Mouse (Mus musculus): Measurements from ENCODE around the gene Vmn1r55. TPM values are rescaled to one million over a fixed set of nuclear protein-coding genes. Genes with fewer than 3 reads are reported as not detected.

Vmn1r55 gene
- polyA plus RNA-seq, 1 experiment from 2014 or later = not detected

DNA sequence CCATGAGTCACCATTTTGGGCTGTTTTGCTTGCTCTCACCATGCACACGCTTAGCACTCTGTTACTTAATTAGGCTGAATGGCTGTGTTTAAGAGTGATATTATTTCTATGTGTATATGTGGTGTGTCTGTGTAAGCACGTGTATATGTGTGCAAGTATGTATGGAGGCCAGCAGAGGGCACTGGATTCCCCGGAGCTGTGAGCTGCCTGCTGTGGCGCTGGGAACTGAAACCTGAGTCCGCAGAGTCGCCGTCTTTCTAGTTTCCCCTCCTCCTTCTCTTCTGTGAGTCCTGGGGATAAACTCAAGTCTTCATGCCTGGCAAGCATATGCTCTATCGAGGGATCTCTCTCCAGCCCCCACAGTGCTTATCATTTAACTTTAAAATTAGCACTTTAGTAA, 40.2 kb downstream of the Vmn1r55 start:
- Histone ChIP-seq H3K36me3 (ENCODE audit: insufficient read depth, low read length) (no peaks in the 10 kb centered on the region), H3K27ac (ENCODE audit: low read length) (no peak overlapping the region), H3K9me3 (ENCODE audit: low read length) (no peaks in the 10 kb centered on the region), H3K4me1 (ENCODE audit: insufficient read depth, low read depth, low read length) (no peaks in the 10 kb centered on the region; the same call in 1 of the 2 replicates), H3K4me3 (ENCODE audit: low read depth, low read length) (no peak overlapping the region), H3K9ac (replicated peaks; ENCODE audit: low read depth) (no peak overlapping the region), H3K27me3 (replicated peaks; ENCODE audit: insufficient read depth, low read length) (no peaks in the 10 kb centered on the region), H3K4me2 (replicated peaks; ENCODE audit: low read depth, low read length) (no peak overlapping the region)
- TF ChIP-seq CTCF (IDR thresholded peaks at IDR 0.05) (no peak), EP300 (IDR thresholded peaks at IDR 0.05) (no peak)
- DNase-seq (ENCODE audit: low spot score) (no peak), ATAC-seq (no peak)
- 82% methylated on average over 8 of the region's 8 CpGs for WGBS

DNA sequence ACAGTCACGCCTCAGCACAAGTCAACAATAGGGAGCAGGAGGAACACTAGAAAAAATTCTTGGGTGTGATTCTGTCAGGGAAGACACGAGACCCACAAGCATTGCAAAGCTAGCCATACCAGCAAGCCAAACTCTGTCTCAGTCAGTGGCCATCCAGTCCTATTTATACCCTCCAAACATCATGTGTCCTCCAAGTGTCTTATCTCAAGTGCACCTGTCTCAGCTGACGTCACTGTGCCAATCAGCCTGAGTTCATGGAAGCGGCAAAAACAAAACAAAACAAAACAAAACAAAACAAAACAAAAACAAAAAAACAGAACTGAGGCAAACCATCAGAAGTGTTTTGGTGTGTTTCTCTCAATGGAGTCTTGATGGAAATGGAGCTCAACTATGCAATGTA, 41.2 kb downstream of the Vmn1r55 start:
- H3K27ac ChIP-seq (ENCODE audit: low read length) = no peak overlapping the region
- 67% methylated on average over 4 of the region's 4 CpGs for WGBS
- H3K27me3 ChIP-seq (replicated peaks; ENCODE audit: insufficient read depth, low read length) = no peaks in the 10 kb centered on the region
- H3K4me3 ChIP-seq (ENCODE audit: low read depth, low read length) = no peak overlapping the region
- ATAC-seq = no peak
- TF ChIP-seq CTCF (IDR thresholded peaks at IDR 0.05) (no peak), EP300 (IDR thresholded peaks at IDR 0.05) (no peak)
- DNase-seq (ENCODE audit: low spot score) = no peak
- H3K36me3 ChIP-seq (ENCODE audit: insufficient read depth, low read length) = no peaks in the 10 kb centered on the region
- H3K4me1 ChIP-seq (ENCODE audit: insufficient read depth, low read depth, low read length) = no peaks in the 10 kb centered on the region; the same call in 1 of the 2 replicates
- no peak overlapping the region for H3K4me2 ChIP-seq (replicated peaks; ENCODE audit: low read depth, low read length)
- no peak overlapping the region for H3K9ac ChIP-seq (replicated peaks; ENCODE audit: low read depth)
- no peaks in the 10 kb centered on the region for H3K9me3 ChIP-seq (ENCODE audit: low read length)

DNA sequence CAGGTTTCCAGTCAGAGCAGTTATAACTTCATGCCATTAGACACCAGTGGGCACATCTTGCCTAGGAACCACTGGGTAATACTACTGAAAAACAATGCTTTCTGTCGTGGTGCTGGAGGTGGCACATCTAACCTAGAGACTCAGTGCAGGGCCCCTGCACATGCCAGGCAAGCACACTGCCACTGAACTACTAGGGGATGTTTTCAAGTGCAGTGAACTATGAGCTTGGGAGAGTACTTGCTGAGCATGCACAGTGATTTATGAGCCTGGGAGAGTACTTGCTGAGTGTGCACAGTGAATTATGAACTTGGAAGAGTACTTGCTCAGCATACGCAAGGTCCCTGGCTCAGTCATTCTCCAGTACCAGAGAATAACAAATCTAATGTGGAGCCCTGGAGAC, 46.9 kb downstream of the Vmn1r55 start:
- Histone ChIP-seq H3K4me3 (ENCODE audit: low read depth, low read length) (no peak overlapping the region), H3K4me1 (ENCODE audit: insufficient read depth, low read depth, low read length) (no peaks in the 10 kb centered on the region), H3K27ac (ENCODE audit: low read length) (no peak overlapping the region), H3K4me2 (replicated peaks; ENCODE audit: low read depth, low read length) (no peak overlapping the region), H3K9me3 (ENCODE audit: low read length) (no peaks in the 10 kb centered on the region), H3K27me3 (replicated peaks; ENCODE audit: insufficient read depth, low read length) (no peaks in the 10 kb centered on the region), H3K9ac (replicated peaks; ENCODE audit: low read depth) (no peak overlapping the region), H3K36me3 (ENCODE audit: insufficient read depth, low read length) (peaks cover 4% of the 10 kb centered on the region; the same call in 1 of the 2 replicates)
- DNase-seq (ENCODE audit: low spot score) = no peak
- TF ChIP-seq CTCF (IDR thresholded peaks at IDR 0.05) = no peak
- TF ChIP-seq EP300 (IDR thresholded peaks at IDR 0.05) = no peak
- ATAC-seq = no peak
- WGBS = 85% methylated on average over 2 of the region's 2 CpGs

DNA sequence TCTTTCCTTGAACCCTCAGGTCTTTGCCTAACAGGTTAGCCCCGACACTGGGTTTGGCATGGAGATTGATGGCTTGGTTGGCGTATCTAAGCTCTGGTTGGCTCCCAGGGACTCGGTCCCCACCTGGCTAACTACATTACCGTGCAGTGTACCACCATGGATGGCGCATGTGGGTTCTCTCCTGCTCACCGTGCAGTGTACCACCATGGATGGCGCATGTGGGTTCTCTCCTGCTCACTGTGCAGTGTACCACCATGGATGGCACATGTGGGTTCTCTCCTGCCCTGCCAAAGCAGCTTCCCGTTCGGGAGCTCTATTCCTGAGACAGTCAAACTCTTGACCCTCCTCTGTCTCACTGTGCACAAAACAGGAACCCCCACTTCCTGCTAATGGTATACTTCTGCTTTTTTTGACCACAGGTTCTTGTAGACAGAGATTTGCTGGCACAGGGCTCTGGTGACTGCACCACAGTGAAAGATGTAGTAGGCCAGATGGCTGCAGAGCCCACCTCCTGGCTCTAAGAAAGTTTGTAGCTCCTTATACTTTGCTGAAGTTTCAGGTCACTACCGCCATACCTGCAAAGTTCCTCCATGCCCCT, 48.3 kb downstream of the Vmn1r55 start:
- 68% methylated on average over 10 of the region's 10 CpGs for WGBS
- peak; percentile 36 for ATAC-seq
- H3K9ac ChIP-seq (replicated peaks; ENCODE audit: low read depth) = no peak overlapping the region
- H3K9me3 ChIP-seq (ENCODE audit: low read length) = no peaks in the 10 kb centered on the region
- peaks cover 11% of the 10 kb centered on the region; the same call in 1 of the 2 replicates for H3K36me3 ChIP-seq (ENCODE audit: insufficient read depth, low read length)
- H3K27ac ChIP-seq (ENCODE audit: low read length) = no peak overlapping the region
- H3K4me1 ChIP-seq (ENCODE audit: insufficient read depth, low read depth, low read length) = no peaks in the 10 kb centered on the region
- H3K4me3 ChIP-seq (ENCODE audit: low read depth, low read length) = no peak overlapping the region
- peak; percentile 65 for DNase-seq (ENCODE audit: low spot score)
- no peak for TF ChIP-seq EP300 (IDR thresholded peaks at IDR 0.05)
- TF ChIP-seq CTCF (IDR thresholded peaks at IDR 0.05) = no peak
- H3K4me2 ChIP-seq (replicated peaks; ENCODE audit: low read depth, low read length) = no peak overlapping the region
- no peaks in the 10 kb centered on the region for H3K27me3 ChIP-seq (replicated peaks; ENCODE audit: insufficient read depth, low read length)

DNA sequence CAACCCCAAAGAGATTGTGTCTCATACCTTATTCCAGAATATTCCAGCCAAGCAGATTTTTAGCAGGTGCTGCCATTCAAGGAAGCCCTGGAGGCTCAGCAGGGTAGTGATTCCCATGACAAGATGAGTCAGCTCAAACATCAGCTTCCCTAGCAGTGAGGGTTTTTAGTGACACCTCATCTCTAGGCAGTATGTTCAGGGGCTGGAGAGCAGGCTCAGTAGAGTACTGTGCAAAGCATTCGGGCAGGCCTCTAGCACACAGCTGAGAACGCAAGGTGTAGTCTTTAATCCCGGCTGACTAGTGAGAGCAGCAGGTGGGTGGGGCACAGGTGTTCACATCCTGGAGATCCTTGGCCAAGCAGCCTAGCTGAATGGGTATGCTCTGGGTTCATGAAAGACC, 49.7 kb downstream of the Vmn1r55 start:
- Histone ChIP-seq H3K4me1 (ENCODE audit: insufficient read depth, low read depth, low read length) (no peaks in the 10 kb centered on the region), H3K9ac (replicated peaks; ENCODE audit: low read depth) (no peak overlapping the region), H3K4me2 (replicated peaks; ENCODE audit: low read depth, low read length) (no peak overlapping the region), H3K9me3 (ENCODE audit: low read length) (no peaks in the 10 kb centered on the region), H3K36me3 (ENCODE audit: insufficient read depth, low read length) (peaks cover 22% of the 10 kb centered on the region), H3K27ac (ENCODE audit: low read length) (no peak overlapping the region), H3K4me3 (ENCODE audit: low read depth, low read length) (no peak overlapping the region), H3K27me3 (replicated peaks; ENCODE audit: insufficient read depth, low read length) (no peaks in the 10 kb centered on the region)
- 70% methylated on average over 3 of the region's 3 CpGs for WGBS
- no peak for TF ChIP-seq EP300 (IDR thresholded peaks at IDR 0.05)
- no peak for TF ChIP-seq CTCF (IDR thresholded peaks at IDR 0.05)
- ATAC-seq (no peak), DNase-seq (ENCODE audit: low spot score) (no peak)

DNA sequence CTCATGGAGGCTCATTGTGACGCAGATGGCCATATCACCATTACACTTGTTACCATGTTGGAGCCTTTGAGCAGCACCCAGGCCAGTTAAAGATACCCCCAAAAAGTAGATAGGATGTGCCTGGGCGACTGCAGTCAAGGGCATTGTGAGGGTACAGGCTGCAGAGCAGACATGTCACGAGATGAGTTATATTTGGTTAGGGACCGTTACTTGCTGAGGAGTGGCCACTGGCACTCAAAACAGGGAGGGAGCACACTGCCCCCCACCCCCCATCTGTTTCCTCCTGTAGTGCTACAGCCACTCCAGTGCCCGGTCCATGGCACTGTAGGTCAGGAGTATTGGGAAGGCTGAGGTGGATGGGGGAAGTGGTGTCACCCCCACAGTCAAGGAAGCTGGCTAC, 50.7 kb downstream of the Vmn1r55 start:
- no peak for TF ChIP-seq EP300 (IDR thresholded peaks at IDR 0.05)
- Histone ChIP-seq H3K36me3 (ENCODE audit: insufficient read depth, low read length) (peaks cover 27% of the 10 kb centered on the region), H3K27me3 (replicated peaks; ENCODE audit: insufficient read depth, low read length) (no peaks in the 10 kb centered on the region), H3K9me3 (ENCODE audit: low read length) (no peaks in the 10 kb centered on the region), H3K4me1 (ENCODE audit: insufficient read depth, low read depth, low read length) (no peaks in the 10 kb centered on the region), H3K4me2 (replicated peaks; ENCODE audit: low read depth, low read length) (no peak overlapping the region), H3K4me3 (ENCODE audit: low read depth, low read length) (no peak overlapping the region), H3K9ac (replicated peaks; ENCODE audit: low read depth) (no peak overlapping the region), H3K27ac (ENCODE audit: low read length) (no peak overlapping the region)
- WGBS = 90% methylated on average over 5 of the region's 5 CpGs
- DNase-seq (ENCODE audit: low spot score) = no peak
- ATAC-seq = no peak
